Mouse (Mus musculus) CD4-positive, CD25-positive, alpha-beta regulatory T cell (primary cell): Measurements from ENCODE around the gene Csrp2. TPM values are rescaled to one million over a fixed set of nuclear protein-coding genes. Genes with fewer than 3 reads are reported as not detected.

Source experiments
- polyA plus RNA-seq: library from polyadenylated mRNA; unstranded; fragments of 100-300 nt; shearing (Covaris generic); gene quantifications from one replicate; pipeline ENCODE4 v1.2.1, GENCODE M21; 2017

Gene Csrp2
- polyA plus RNA-seq: 2.5 TPM

GRCm38 (mm10) chr10:110919531-110920343 is at the start of gene Csrp2:
TSS of gene Csrp2 (plus strand) at chr10:110919789.

Other genes starting within 250 kb of the Csrp2 start
- gene E2f7, start 174.3 kb upstream of the Csrp2 start, polyA plus RNA-seq: 0.77 TPM
- 39.6 TPM for gene Zdhhc17, start 90.4 kb downstream of the Csrp2 start, polyA plus RNA-seq
- gene Osbpl8, start 245.0 kb downstream of the Csrp2 start, polyA plus RNA-seq: 49.0 TPM